Mouse (Mus musculus): ENCODE results near the gene Agtr1a. TPM values are rescaled to one million over a fixed set of nuclear protein-coding genes. Genes with fewer than 3 reads are reported as not detected.

The Agtr1a gene
- polyA plus RNA-seq, 1 experiment from 2014 or later, result 13.7 TPM

DNA sequence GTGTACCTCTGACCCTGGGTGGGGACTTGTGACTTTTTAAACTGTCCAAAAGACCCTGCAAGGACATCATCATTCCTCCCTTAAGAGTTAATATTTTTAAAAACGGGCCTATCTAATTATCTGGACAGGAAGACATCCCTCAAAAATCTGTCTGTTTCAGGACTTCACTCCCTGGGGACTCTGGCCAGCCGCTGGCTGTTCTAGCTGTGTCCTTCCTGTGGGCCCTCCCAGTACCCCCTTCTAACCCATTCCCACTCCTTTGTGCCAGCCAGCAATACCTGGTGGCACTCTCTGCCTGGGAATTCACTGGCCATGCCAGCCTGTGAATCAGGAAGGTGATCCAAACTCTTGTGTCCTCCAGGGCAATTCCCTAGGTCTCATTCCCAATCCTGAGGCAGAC is 29.1 kb downstream of the Agtr1a start:
- Histone ChIP-seq H3K9me3 (replicated peaks) (no peaks in the 10 kb centered on the region), H3K36me3 (no peaks in the 10 kb centered on the region), H3K4me3 (replicated peaks) (no peak overlapping the region), H3K9ac (no peak overlapping the region), H3K4me2 (no peak overlapping the region), H3K27me3 (0 out of 2 replicates have a peak, but pooled peaks cover 2% of the 10 kb centered on the region), H3K4me1 (peaks cover 39% of the 10 kb centered on the region), H3K27ac (peak overlapping the region; percentile 78; the same call in 1 of the 2 replicates)
- no peak for ATAC-seq (replicated peaks; ENCODE audit: low FRiP score)
- 48% methylated on average over 2 of the region's 2 CpGs for WGBS

DNA sequence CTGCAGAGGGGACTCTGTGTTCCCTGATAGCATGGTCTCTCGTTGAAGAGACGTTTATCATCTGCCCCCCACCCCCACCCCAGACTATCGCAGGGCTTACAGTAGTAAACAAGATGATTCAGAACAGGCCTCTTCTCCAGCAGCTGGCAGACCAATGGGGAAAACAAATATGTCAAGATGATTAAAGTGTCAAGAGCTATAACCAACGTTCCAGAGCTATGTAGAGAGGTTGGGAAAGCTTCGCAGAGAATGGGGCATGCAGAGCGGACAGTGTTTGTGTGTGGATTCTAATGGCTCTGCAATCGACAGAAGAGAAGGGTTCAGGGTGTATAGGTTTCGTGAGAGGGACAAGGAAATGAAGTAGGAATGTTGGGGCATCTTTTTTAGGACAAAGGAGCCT is 31.9 kb downstream of the Agtr1a start:
- 58% methylated on average over 8 of the region's 8 CpGs for WGBS
- peaks cover 19% of the 10 kb centered on the region for H3K4me1 ChIP-seq

DNA sequence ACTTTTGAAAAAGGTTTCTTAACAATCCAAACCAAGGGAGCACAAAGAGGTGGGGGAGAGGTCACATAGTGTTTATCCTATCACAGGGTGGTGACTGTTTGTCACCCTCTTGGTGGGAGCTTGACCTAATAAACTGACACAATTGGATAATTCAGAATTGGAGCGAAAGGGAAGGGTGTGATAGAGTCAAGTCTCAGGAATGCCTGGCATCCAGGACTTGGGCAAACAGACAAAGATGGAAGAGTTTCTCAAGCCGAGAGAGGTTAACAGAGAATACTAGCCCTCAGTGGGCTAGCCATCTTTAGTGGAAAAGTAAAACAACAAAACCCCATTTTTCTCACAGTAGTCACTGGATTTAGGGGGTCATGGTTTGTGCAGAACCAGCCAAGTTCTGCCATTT is 32.5 kb downstream of the Agtr1a start:
- no peak for ATAC-seq (replicated peaks; ENCODE audit: low FRiP score)
- Histone ChIP-seq H3K4me1 (peaks cover 15% of the 10 kb centered on the region), H3K4me3 (replicated peaks) (no peak overlapping the region), H3K9ac (no peak overlapping the region), H3K4me2 (no peak overlapping the region), H3K9me3 (replicated peaks) (no peaks in the 10 kb centered on the region), H3K36me3 (no peaks in the 10 kb centered on the region), H3K27me3 (0 out of 2 replicates have a peak, but pooled peaks cover 2% of the 10 kb centered on the region), H3K27ac (no peak overlapping the region)
- 61% methylated on average over 2 of the region's 2 CpGs for WGBS

More for the DNA sequence above, 31.9 kb downstream of the Agtr1a start:
- Histone ChIP-seq H3K27me3 (0 out of 2 replicates have a peak, but pooled peaks cover 2% of the 10 kb centered on the region), H3K4me3 (replicated peaks) (no peak overlapping the region), H3K36me3 (no peaks in the 10 kb centered on the region), H3K4me2 (no peak overlapping the region), H3K9ac (no peak overlapping the region), H3K27ac (no peak overlapping the region), H3K9me3 (replicated peaks) (no peaks in the 10 kb centered on the region)
- ATAC-seq (replicated peaks; ENCODE audit: low FRiP score), result no peak

DNA sequence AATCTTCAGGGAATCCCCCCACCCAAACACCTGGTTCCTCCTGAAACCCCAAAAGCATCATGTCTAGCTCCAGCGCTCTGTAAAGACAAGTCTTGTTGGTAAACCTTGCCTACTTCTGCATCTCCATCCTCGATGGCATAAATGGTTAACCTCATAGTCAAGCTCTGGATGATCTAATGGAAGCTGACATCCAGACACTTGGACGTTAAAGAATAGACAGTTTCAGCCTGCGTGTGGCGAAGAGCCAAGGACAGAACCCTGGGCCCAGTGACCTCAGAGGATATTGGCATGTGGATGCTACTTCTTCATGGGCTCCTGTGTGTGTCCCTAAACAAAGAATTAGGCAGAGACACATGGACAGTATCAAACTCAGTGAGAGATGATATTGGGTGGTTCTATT is 42.6 kb downstream of the Agtr1a start:
- H3K9ac ChIP-seq, result no peak overlapping the region
- no peaks in the 10 kb centered on the region for H3K9me3 ChIP-seq (replicated peaks)
- no peak for ATAC-seq (replicated peaks; ENCODE audit: low FRiP score)
- H3K4me2 ChIP-seq, result no peak overlapping the region
- peaks cover 4% of the 10 kb centered on the region; the same call in 1 of the 2 replicates for H3K36me3 ChIP-seq
- no peak overlapping the region for H3K4me3 ChIP-seq (replicated peaks)
- no peak overlapping the region for H3K27ac ChIP-seq
- no peaks in the 10 kb centered on the region for H3K27me3 ChIP-seq
- H3K4me1 ChIP-seq, result no peaks in the 10 kb centered on the region
- WGBS, result 81% methylated on average over 5 of the region's 5 CpGs

DNA sequence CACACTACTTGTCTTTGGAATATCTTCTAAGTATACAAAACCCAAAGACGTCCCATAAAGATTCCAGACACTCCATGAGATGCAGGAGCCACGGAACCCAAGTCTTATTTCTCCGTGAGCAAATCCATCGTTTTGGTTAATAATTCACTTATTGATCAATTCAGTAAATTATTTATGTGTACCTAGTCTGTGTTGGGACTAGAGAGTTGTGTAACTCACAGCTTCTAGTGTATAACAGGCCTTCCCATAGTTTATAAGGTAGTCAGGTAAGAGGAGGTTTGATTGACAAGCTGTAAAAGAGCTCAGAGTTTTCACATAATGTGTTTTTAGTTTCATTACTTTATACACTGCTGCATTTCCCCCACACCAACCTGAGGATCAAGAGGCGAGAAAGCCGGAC is 48.9 kb downstream of the Agtr1a start:
- H3K9me3 ChIP-seq (replicated peaks), result no peaks in the 10 kb centered on the region
- peaks cover 4% of the 10 kb centered on the region; the same call in 1 of the 2 replicates for H3K36me3 ChIP-seq
- no peak overlapping the region for H3K4me2 ChIP-seq
- no peaks in the 10 kb centered on the region for H3K27me3 ChIP-seq
- no peak for ATAC-seq (replicated peaks; ENCODE audit: low FRiP score)
- WGBS, result 86% methylated on average over 6 of the region's 6 CpGs
- no peaks in the 10 kb centered on the region for H3K4me1 ChIP-seq
- H3K4me3 ChIP-seq (replicated peaks), result no peak overlapping the region
- H3K27ac ChIP-seq, result no peak overlapping the region
- no peak overlapping the region for H3K9ac ChIP-seq

DNA sequence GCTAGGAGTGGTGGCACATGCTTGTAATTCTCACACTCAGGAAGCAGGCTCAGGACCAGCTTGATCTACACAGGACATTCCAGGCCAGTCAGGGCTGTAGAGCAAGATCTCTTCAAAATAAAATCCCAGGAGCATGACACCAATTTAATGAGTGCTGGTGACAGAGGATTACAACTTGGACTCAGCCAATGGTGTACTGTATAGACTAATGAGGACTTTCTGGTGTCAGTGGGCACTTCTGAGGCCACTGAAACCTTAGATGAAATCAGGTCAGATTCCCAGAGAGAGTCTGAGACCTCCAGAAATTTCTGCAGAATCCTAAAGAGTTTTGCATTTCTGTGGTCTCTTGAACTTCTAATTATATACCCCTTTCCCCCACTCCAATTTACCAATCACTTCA is 57.9 kb downstream of the Agtr1a start:
- no peak overlapping the region for H3K4me3 ChIP-seq (replicated peaks)
- H3K9me3 ChIP-seq (replicated peaks), result 0 out of 2 replicates have a peak, but pooled peaks cover 4% of the 10 kb centered on the region
- no peaks in the 10 kb centered on the region for H3K27me3 ChIP-seq
- no peak overlapping the region for H3K4me2 ChIP-seq
- no peak overlapping the region for H3K9ac ChIP-seq
- H3K27ac ChIP-seq, result no peak overlapping the region
- no peak for ATAC-seq (replicated peaks; ENCODE audit: low FRiP score)
- peaks cover 14% of the 10 kb centered on the region for H3K4me1 ChIP-seq
- H3K36me3 ChIP-seq, result no peaks in the 10 kb centered on the region

DNA sequence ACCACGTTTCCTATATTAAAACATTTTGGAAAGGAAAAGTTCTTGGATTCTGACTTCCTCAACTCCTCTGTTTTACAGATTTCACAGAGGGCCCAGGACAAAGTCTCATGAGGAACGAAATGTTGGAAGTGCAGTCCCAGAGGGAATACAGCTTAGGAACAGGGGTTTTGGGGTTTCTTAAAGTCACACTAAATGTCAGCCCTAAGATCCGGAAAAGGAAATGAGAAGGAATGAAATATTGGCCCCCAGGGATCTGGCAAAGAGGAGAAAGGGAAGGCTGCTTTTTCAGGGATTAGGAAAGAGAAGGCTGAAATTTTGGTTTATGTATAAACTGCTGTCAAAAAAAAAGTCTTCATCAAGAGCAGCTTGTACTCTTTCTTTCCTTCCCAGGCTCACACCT is 60.2 kb downstream of the Agtr1a start:
- Histone ChIP-seq H3K27me3 (no peaks in the 10 kb centered on the region), H3K4me2 (no peak overlapping the region), H3K36me3 (no peaks in the 10 kb centered on the region), H3K9ac (no peak overlapping the region), H3K4me1 (peaks cover 19% of the 10 kb centered on the region), H3K4me3 (replicated peaks) (no peak overlapping the region), H3K9me3 (replicated peaks) (0 out of 2 replicates have a peak, but pooled peaks cover 4% of the 10 kb centered on the region), H3K27ac (peak overlapping the region; percentile 79)
- no peak for ATAC-seq (replicated peaks; ENCODE audit: low FRiP score)
- WGBS, result 56% methylated on average over 3 of the region's 3 CpGs

DNA sequence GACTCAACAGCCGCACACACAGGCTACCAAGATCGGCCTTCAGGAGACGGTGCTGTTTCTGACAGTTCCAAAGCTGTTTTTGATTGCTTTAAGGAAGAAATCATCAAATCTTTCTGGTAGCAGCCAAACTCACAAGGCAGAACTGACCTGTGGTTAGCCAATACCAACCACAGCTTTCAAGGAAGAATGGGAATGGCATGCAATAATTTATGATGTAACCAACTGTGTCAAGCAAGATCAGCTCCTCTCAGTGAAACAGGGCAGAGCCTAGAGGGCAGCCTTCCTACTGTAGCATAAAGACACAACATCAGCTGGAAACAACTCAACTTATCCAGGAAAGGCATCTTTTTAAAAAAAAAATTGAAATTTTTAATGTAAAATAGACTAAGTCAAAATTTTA is 62.6 kb downstream of the Agtr1a start:
- Histone ChIP-seq H3K36me3 (no peaks in the 10 kb centered on the region), H3K4me2 (no peak overlapping the region), H3K9me3 (replicated peaks) (no peaks in the 10 kb centered on the region), H3K27me3 (no peaks in the 10 kb centered on the region), H3K27ac (no peak overlapping the region), H3K9ac (no peak overlapping the region), H3K4me1 (peaks cover 22% of the 10 kb centered on the region), H3K4me3 (replicated peaks) (no peak overlapping the region)
- no peak for ATAC-seq (replicated peaks; ENCODE audit: low FRiP score)
- WGBS, result 89% methylated on average over 3 of the region's 3 CpGs

DNA sequence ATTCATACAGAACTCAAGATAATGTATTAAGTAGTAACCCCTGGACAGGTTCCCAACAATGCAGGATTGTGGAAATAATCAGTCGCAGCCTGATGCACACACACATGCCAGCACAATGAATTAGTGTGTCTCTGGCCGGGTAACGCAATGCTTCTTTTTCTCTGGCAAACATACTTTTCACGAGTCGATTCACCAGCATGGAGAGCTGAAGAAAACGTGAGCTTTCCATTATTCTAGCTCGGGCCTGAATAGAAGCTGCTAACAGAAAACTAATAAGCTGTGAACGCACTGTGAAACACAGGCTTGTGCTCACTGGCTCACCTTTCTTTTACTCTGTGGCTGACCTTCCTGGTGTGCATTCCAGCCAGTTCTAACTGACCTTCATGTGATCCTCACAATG is 64.4 kb downstream of the Agtr1a start:
- no peaks in the 10 kb centered on the region for H3K27me3 ChIP-seq
- peak; percentile 51; the same call in 1 of the 2 replicates for ATAC-seq (replicated peaks; ENCODE audit: low FRiP score)
- no peak overlapping the region for H3K4me3 ChIP-seq (replicated peaks)
- no peaks in the 10 kb centered on the region for H3K9me3 ChIP-seq (replicated peaks)
- no peak overlapping the region for H3K4me2 ChIP-seq
- whole genome bisulfite sequencing, result 47% methylated on average over 8 of the region's 8 CpGs
- no peak overlapping the region for H3K27ac ChIP-seq
- H3K9ac ChIP-seq, result no peak overlapping the region
- peaks cover 17% of the 10 kb centered on the region; the same call in 1 of the 2 replicates for H3K4me1 ChIP-seq
- H3K36me3 ChIP-seq, result no peaks in the 10 kb centered on the region

DNA sequence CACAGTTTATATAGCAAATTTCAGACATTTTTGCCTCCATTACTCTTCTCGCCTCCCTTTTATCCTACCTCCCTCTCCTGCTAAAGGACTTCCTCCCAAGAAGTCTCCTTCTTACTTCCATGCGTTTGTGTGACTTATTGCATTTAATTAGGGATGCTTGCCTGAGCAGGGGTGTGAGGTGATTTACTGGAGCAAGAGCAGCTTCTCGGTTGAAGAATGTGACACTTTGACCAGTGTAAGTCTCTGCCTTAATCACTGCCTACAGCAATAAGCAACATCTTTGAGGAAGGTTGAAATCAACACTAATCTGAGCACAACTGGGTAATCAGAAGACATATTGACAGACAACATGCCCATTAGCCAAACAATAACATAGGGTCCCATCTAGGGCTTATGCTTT is 67.6 kb downstream of the Agtr1a start:
- H3K36me3 ChIP-seq, result no peaks in the 10 kb centered on the region
- no peak overlapping the region for H3K9ac ChIP-seq
- peaks cover 11% of the 10 kb centered on the region; the same call in 1 of the 2 replicates for H3K4me1 ChIP-seq
- H3K4me3 ChIP-seq (replicated peaks), result no peak overlapping the region
- no peaks in the 10 kb centered on the region for H3K27me3 ChIP-seq
- ATAC-seq (replicated peaks; ENCODE audit: low FRiP score), result peak; percentile 70; the same call in 1 of the 2 replicates
- no peaks in the 10 kb centered on the region; the same call in 1 of the 2 replicates for H3K9me3 ChIP-seq (replicated peaks)
- no peak overlapping the region for H3K4me2 ChIP-seq
- 0 out of 2 replicates have a peak overlapping the region, but pooled peaks have one; percentile 33 for H3K27ac ChIP-seq
- WGBS, result 22% methylated on average over 3 of the region's 3 CpGs

DNA sequence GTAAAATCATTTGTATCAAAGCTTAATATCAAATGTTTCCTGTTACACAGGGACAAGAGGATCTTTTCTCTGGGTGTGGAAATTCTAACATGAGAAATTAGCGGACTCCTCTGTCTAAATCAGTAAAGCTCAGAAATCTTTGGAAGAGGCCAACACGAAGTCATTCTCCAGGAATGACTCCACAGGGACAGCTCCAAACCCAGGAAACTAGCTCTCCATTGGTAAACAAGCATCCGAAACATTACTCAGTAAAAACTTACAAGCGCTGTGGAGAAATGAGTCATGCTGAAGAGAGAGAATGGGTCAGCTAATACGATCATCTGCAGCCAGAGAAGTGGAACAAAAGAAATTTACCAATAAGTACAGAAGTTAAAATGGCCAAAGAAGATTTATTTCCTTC is 82.4 kb downstream of the Agtr1a start:
- 86% methylated on average over 5 of the region's 5 CpGs for WGBS
- no peak overlapping the region for H3K4me3 ChIP-seq (replicated peaks)
- H3K36me3 ChIP-seq, result no peaks in the 10 kb centered on the region
- ATAC-seq (replicated peaks; ENCODE audit: low FRiP score), result no peak
- no peaks in the 10 kb centered on the region for H3K4me1 ChIP-seq
- H3K4me2 ChIP-seq, result no peak overlapping the region
- no peak overlapping the region for H3K9ac ChIP-seq
- H3K27ac ChIP-seq, result no peak overlapping the region
- H3K9me3 ChIP-seq (replicated peaks), result no peaks in the 10 kb centered on the region
- H3K27me3 ChIP-seq, result no peaks in the 10 kb centered on the region

DNA sequence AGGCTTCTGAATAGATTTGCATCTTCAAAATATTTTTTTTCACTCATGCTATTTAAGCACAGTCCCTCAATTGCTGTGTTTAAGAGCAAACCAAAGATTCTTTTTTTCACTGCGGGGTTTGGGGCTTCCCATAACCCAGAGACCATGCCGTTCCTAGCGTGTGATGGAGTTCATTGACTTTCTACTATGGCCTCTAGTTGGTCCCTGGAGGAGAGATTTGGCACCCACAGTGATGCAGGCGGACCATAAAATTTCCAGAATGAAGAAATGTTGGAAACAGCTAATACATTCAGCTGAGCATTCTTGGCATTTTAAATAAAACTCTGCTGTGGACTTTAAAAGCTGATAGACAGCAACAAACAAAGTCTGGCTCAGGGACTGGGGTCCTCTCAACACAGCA is 90.8 kb downstream of the Agtr1a start:
- Histone ChIP-seq H3K4me3 (replicated peaks) (no peak overlapping the region), H3K27me3 (no peaks in the 10 kb centered on the region), H3K36me3 (no peaks in the 10 kb centered on the region), H3K4me2 (no peak overlapping the region), H3K9me3 (replicated peaks) (no peaks in the 10 kb centered on the region), H3K27ac (no peak overlapping the region), H3K4me1 (no peaks in the 10 kb centered on the region), H3K9ac (no peak overlapping the region)
- ATAC-seq (replicated peaks; ENCODE audit: low FRiP score), result no peak
- WGBS, result 82% methylated on average over 4 of the region's 4 CpGs

DNA sequence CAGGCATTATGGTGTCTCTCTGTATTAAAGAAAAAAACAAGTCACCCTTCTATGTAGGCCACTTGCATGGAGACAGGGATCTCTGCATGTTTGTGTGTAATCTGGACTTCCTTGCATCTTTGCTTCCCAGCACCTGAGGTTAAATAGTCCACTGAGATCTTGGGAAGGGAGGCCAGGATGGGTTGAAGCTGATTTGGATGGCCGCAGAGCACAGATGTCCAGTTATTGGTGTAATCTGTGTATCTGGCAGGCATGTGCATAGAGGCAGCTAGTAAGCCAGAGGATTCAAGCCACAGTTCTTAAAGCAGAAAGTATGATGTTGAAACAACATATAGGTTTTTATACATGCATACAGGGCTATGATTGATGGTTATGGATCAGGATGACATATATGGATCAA is 91.2 kb downstream of the Agtr1a start:
- Histone ChIP-seq H3K4me3 (replicated peaks) (no peak overlapping the region), H3K9ac (no peak overlapping the region), H3K27me3 (no peaks in the 10 kb centered on the region), H3K4me2 (no peak overlapping the region), H3K9me3 (replicated peaks) (no peaks in the 10 kb centered on the region), H3K27ac (no peak overlapping the region), H3K36me3 (no peaks in the 10 kb centered on the region), H3K4me1 (no peaks in the 10 kb centered on the region)
- WGBS, result 80% methylated on average over 1 of the region's 1 CpGs
- no peak for ATAC-seq (replicated peaks; ENCODE audit: low FRiP score)
